Mouse (Mus musculus): Measurements from ENCODE around the gene Arhgap17. TPM values are rescaled to one million over a fixed set of nuclear protein-coding genes. Genes with fewer than 3 reads are reported as not detected.
A peak's percentile ranks its signal among the peaks of the same experiment; 100 is the strongest.

Gene Arhgap17
- total RNA-seq, 2 experiments from 2014 or later, result 20.3 to 22.1 TPM

DNA sequence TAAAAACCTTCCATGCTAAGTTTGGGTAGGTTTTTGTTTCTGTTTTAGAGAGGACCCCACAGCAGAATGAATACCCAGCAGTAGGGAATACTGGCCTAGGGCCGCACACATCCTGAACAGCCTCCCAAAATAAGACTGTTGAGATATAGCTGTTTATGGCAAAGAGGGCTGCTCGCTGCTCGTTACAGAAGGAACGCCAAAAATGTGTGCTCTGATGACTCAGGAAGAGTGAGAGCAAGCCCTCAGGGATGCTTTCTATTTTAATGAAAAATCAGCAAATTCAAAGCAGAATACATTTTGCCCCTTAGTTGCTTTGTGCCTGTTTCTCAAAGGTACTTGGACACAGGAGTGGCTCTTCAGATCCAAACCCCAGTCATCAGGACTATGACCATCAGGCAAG, 41.8 kb downstream of the Arhgap17 start:
- peak overlapping the region; percentile 42 for H3K27ac ChIP-seq
- no peak for TF ChIP-seq CTCF (IDR thresholded peaks at IDR 0.05)
- no peak overlapping the region for H3K4me3 ChIP-seq
- no peak for DNase-seq (ENCODE audit: extremely low spot score in 1 of 2, low spot score in 2 of 2)
- intact Hi-C loops (cut with DNase I), result loop anchor here (5.0 kb wide), 1 partner anchor 34 kb away; no protein-coding TSS in a partner anchor

DNA sequence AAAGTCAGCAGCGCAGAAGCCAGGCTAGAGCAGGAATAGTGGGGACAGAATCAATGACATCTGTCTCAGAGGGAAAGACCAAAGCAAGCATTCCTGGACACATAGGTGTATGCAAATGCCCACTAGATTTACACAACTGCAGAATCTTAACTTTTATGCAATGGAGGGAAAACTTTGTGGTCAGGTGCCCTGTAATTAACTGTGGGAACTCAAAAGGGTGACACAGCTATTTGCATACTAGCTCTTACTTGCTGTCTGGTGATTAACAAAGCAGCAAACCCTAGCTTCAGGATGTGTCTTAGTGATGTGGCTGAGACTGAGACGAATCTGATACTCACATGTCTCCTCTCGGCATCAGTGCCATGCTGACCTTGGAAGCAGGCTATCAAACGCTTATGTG, 42.8 kb downstream of the Arhgap17 start:
- DNase-seq (ENCODE audit: extremely low spot score in 1 of 2, low spot score in 2 of 2), result no peak
- TF ChIP-seq CTCF (IDR thresholded peaks at IDR 0.05), result no peak
- Histone ChIP-seq H3K27ac (no peak overlapping the region; the same call in 1 of the 2 replicates), H3K4me3 (no peak overlapping the region)
- intact Hi-C loops (cut with DNase I), result loop anchor here (5.0 kb wide), 1 partner anchor 35 kb away; no protein-coding TSS in a partner anchor

DNA sequence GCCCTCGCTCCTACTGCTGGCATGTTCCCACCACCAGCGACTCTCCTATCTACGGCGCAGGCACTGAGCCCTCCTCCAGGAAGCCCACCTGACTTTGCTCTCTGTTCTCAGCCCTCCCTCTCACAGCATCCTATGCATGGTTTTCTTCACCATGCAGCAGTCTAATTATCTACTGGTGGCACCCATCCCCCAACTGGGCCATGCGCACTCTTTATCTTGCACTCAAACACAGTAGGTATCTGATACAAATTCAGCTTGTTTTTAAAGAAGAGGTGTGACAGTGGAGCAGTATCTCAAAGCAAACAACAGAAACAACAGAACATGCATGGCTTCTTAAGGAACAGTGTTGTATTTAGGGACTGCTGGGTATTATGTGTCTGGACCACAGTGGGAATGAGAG, 43.7 kb downstream of the Arhgap17 start:
- no peak for DNase-seq (ENCODE audit: extremely low spot score in 1 of 2, low spot score in 2 of 2)
- no peak overlapping the region for H3K27ac ChIP-seq
- intact Hi-C loops (cut with DNase I), result loop anchor here (5.0 kb wide), 1 partner anchor 36 kb away; no protein-coding TSS in a partner anchor

DNA sequence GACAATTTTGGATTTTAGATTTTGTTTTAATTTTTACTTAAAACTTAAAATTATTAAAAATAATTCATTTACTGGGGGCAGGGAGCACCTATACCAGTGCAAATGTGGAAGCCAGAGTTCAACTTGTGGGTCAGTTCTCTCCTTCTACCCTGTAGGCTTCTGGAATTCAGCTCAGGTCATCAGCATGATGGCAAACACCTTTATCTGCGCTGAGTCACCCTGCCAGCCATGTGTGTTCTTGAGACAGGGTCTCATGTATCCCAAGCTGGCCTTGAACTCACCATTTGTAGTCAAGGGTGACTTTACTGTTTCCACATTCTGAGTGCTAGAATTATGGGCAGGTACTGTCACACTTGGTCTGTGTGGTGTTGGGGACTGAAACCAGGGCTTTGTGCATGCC, 45.6 kb downstream of the Arhgap17 start:
- no peak for DNase-seq (ENCODE audit: extremely low spot score in 1 of 2, low spot score in 2 of 2)
- intact Hi-C loops (cut with DNase I), result no loop called here
- Histone ChIP-seq H3K4me3 (no peak overlapping the region), H3K27ac (no peak overlapping the region)
- TF ChIP-seq CTCF (IDR thresholded peaks at IDR 0.05), result no peak

More for the DNA sequence above, 43.7 kb downstream of the Arhgap17 start:
- no peak for TF ChIP-seq CTCF (IDR thresholded peaks at IDR 0.05)
- no peak overlapping the region for H3K4me3 ChIP-seq

DNA sequence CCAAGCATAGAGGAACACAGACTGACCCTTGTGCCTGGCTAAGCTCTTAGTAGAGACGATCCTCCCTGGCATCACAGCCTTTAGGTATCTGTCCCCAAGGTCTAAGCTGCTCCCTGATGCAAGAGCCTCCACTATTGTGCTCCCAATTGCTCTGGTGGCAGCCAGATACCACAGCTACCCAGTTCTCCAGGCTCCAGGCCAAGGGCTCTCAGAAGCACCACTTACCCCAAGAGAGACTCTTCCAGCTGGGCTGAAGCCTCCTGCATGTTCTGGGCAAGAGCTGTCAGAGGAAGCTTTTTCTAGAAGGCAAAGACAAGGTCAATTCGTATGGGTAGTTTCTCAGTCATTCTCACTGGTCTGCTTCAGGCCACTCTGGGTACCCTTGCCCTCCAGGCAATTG, 46.3 kb downstream of the Arhgap17 start:
- intact Hi-C loops (cut with DNase I), result no loop called here
- TF ChIP-seq CTCF (IDR thresholded peaks at IDR 0.05), result no peak

DNA sequence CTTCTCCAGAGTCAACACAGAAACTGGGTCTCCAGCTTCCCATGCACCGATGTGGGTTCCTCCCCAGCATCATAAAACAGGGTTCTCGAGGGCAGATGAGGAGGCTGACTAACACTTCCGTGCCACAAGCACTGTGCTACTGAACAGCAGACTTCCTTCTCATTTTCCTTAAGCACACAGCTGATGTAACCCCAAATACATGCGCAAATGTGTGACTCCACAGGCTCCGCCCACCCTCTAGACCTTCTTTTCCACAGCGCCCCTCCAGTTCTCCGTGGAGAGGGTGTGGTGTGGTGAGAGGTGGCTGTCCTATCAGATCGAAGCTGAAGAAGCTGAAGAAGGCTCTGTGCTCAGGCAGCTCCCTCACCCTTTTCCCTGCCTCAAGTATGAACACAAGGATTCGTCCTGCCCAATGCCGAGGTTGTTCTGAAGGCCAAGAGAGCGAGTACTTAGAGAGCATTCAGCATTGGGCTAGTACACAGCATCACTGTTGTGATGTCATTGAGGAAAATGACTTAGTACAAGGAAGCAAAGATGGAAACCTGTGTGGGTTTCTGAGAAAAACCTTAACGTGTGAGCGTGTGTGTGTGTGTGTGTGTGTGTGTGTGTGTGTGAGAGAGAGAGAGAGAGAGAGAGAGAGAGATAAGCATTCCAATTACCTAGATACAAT, 47.1 kb downstream of the Arhgap17 start:
- intact Hi-C loops (cut with DNase I), result no loop called here
- Histone ChIP-seq H3K27ac (no peak overlapping the region), H3K4me3 (no peak overlapping the region)
- no peak for TF ChIP-seq CTCF (IDR thresholded peaks at IDR 0.05)
- no peak for DNase-seq (ENCODE audit: extremely low spot score in 1 of 2, low spot score in 2 of 2)

More for the DNA sequence above, 46.3 kb downstream of the Arhgap17 start:
- Histone ChIP-seq H3K27ac (no peak overlapping the region), H3K4me3 (no peak overlapping the region)
- no peak for DNase-seq (ENCODE audit: extremely low spot score in 1 of 2, low spot score in 2 of 2)

DNA sequence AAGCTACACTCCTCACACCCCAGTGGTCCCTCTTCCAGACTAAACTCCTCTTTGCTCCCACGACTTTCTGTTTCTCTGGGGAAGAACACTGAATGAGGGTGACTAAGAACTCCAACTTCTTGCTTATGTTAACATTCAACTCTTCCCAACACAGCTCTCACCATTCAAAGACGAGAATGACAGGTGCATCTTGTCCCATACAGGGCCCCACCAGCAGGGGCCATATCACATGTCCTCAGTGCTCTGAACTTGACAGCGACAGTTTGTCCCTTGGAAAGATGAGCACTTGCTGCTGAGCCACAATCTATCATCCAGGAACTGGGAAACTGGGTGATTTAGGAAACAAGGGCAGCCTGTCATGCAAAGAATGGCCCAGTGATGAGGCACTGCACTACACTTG, 57.0 kb downstream of the Arhgap17 start:
- Histone ChIP-seq H3K27ac (no peak overlapping the region), H3K4me3 (no peak overlapping the region)
- DNase-seq (ENCODE audit: extremely low spot score in 1 of 2, low spot score in 2 of 2), result no peak
- TF ChIP-seq CTCF (IDR thresholded peaks at IDR 0.05), result no peak
- intact Hi-C loops (cut with DNase I), result no loop called here

DNA sequence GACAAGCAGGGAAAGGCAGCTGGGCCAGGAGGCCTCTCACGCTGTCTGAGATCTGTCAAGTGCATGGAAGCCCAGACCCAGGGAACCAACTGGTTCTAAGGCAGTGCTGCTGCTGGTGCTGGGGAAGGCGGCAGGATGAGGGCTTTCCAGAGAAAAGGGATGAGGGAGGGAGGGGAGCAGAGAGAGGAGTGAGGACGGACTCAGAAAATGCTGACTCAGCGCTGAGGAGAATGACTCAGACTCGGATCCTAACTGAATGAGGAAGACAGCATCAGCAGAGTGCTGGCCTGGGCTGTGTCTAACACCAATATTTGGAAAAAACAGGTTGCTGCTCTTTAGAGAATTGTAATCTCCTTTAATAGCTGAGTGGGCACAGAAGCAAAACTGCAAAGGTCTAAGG, 57.9 kb downstream of the Arhgap17 start:
- no peak for TF ChIP-seq CTCF (IDR thresholded peaks at IDR 0.05)
- DNase-seq (ENCODE audit: extremely low spot score in 1 of 2, low spot score in 2 of 2), result no peak
- intact Hi-C loops (cut with DNase I), result no loop called here
- H3K4me3 ChIP-seq, result no peak overlapping the region
- H3K27ac ChIP-seq, result no peak overlapping the region

DNA sequence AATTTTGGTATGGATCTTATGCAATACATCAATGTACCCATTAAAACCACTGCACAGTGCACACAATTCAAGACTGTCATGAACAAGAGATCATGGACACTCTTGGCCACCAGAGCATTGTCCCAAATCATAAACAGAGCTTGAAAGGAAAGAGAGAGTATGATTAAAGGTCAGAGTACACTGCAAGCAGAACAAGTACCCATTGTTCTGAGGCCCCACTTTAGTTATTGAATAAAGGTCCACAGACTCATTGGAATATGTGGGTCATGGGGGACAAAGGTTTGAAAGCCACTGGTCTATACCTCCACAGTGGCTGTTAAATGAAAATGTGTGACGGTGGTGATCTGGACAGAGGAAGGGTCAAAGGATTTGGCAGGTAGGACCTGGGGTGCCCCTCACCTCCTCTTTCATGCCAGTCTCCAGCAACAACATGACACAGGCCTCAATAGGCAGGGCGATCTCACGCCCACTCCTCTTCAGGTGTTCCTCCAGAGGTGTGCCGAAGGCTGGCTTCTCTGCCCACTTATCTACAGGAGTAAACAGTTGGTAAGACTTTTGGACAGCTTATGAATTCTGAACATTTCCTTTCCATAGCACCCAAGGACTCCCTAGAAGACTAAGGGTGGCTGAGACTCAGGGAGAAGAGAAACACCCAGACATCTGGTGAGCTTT, 61.7 kb downstream of the Arhgap17 start:
- intact Hi-C loops (cut with DNase I), result no loop called here
- TF ChIP-seq CTCF (IDR thresholded peaks at IDR 0.05), result no peak
- DNase-seq (ENCODE audit: extremely low spot score in 1 of 2, low spot score in 2 of 2), result no peak
- no peak overlapping the region for H3K27ac ChIP-seq
- H3K4me3 ChIP-seq, result no peak overlapping the region

DNA sequence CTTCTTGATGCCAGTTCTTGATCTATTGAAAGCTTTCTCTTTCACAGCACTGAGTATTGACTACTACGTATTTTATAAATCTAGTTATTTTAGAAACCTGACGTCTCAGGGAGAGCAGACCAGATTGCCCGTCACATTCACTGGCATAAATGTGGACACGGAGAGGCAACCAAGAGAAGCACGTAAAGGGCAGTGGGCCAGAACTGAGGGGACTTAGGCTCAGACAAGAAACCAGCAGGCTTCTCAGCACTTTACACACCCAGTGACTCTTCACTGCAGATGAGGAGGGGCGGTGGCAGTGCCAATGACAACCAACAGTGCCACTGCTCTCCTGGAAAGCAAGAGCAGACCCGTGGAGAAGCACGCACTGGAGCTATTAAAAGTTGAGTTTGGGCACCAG, 62.5 kb downstream of the Arhgap17 start:
- intact Hi-C loops (cut with DNase I), result no loop called here
- Histone ChIP-seq H3K27ac (no peak overlapping the region), H3K4me3 (no peak overlapping the region)
- no peak for TF ChIP-seq CTCF (IDR thresholded peaks at IDR 0.05)
- no peak for DNase-seq (ENCODE audit: extremely low spot score in 1 of 2, low spot score in 2 of 2)

DNA sequence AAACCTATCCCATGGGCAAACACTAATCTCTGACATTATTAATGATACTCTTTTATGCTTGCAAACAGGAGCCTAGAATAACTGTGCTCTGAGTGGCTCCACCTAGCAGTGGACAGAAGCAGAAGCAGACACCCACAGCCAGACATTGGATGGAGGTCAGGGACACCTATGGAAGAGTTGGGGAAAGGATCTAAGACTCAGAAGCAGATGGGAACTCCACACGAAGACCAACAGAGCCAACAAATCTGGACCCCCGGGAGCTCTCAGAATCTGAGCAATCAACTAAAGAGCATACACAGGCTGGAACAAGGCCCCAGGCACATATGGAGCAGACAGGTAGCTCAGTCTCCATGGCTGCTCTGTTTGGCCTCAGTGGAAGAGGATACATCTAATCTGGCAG, 64.3 kb downstream of the Arhgap17 start:
- DNase-seq (ENCODE audit: extremely low spot score in 1 of 2, low spot score in 2 of 2), result no peak
- TF ChIP-seq CTCF (IDR thresholded peaks at IDR 0.05), result no peak
- intact Hi-C loops (cut with DNase I), result no loop called here
- no peak overlapping the region for H3K4me3 ChIP-seq
- H3K27ac ChIP-seq, result no peak overlapping the region

DNA sequence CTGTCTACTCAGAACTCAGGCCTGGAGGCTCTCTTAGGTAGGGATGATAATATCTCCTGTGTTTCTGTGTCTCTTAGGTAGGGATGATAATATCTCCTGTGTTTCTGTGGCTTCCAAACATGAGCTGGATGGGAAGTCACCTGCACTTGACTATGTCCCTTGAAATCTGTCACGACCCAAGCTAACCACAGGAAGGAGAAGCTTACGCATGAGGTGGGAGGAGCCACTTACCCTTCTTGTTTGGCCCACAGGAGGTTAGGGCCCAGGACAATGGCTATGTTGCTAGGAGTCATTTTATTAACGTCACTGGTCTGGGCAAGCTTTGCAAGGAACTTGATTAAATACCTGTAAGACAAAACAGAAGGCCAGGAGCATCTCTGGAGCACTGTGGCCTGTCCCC, 69.5 kb downstream of the Arhgap17 start:
- DNase-seq (ENCODE audit: extremely low spot score in 1 of 2, low spot score in 2 of 2), result no peak
- no peak overlapping the region for H3K4me3 ChIP-seq
- no peak for TF ChIP-seq CTCF (IDR thresholded peaks at IDR 0.05)
- H3K27ac ChIP-seq, result no peak overlapping the region
- intact Hi-C loops (cut with DNase I), result no loop called here

DNA sequence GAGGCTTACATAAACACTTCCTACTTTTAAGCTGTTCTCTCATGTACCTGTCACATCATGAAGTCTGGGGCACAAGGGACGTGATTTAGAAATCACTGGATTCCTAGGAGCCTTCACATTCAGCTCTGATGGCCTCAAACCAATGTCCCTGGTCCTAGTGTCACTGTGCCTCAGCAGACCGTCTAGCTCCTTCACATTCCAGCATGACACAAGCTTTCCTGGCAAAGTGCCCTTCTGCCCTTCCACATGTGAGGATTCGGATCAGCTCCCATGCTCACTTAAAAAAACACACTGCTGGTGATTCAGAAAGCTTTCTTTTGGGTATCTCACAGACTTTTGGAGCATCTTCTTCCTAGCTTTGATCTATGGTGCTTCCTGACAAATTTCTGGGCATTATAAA, 71.5 kb downstream of the Arhgap17 start:
- TF ChIP-seq CTCF (IDR thresholded peaks at IDR 0.05), result no peak
- Histone ChIP-seq H3K4me3 (no peak overlapping the region), H3K27ac (no peak overlapping the region)
- DNase-seq (ENCODE audit: extremely low spot score in 1 of 2, low spot score in 2 of 2), result no peak
- intact Hi-C loops (cut with DNase I), result no loop called here

All from left cerebral cortex, adult 2 months (tissue).